Mouse (Mus musculus): ENCODE measurements around the gene Rnf150.

GRCm38 (mm10) chr8:83038575-83038974 is 175.4 kb downstream of the Rnf150 start:
- no peak for TF ChIP-seq CTCF (IDR thresholded peaks at IDR 0.05; ENCODE audit: extremely low read depth, insufficient read depth, insufficient read length, insufficient replicate concordance)
- TF ChIP-seq POLR2A (IDR thresholded peaks at IDR 0.05; ENCODE audit: low read depth, low read length) = no peak

Measured in spleen, adult 2 months (tissue).